Mouse (Mus musculus): ENCODE data around the gene Gabrr1.

The Gabrr1 gene

GRCm38 (mm10) chr4:33207551-33207950, 75.2 kb downstream of the Gabrr1 start:
- in situ Hi-C loops (cut with MboI, MseI), result no loop called here

- in situ Hi-C loops (cut with MboI, MseI), result no loop called here
These were observed 76.8 kb downstream of the Gabrr1 start, which contains the start of gene Srsf12 for GRCm38 (mm10) chr4:33208881-33209841. Srsf12 (plus strand) TSS chr4:33208991.
